Mouse (Mus musculus): ENCODE results near the gene Zfp689.
A peak's percentile ranks its signal among the peaks of the same experiment; 100 is the strongest.

DNA sequence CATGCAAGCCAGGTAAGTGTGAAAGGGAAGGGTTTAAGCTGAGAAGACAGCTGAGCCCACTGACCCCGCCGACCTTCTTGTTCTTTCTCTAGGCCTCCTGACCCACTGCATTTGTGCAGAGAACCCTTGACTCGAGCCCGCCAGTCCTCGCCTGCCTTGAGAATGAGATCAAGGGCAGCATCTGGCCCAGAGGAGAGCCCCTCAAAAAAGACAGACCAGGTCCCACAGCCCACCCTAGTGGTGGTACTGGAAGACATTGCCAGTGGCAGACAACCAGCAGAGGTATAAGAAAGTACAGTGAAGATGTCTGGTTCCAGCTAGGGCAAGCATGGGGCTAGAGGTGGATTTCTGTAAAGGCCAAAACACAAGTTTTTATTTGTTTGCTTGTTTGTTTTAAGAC, 24.7 kb upstream of the Zfp689 start:
- TF ChIP-seq CTCF (IDR thresholded peaks at IDR 0.05; ENCODE audit: low read depth) = peak; percentile 38; the same call in 1 of the 2 replicates
- TF ChIP-seq EP300 (IDR thresholded peaks at IDR 0.05; ENCODE audit: low read depth) = no peak

Data from liver, postnatal 0 days (tissue).